Mouse (Mus musculus) adrenal gland, adult (tissue): ENCODE data around the gene 4632433K11Rik.
"Not testable (repeated sequence)": the region's sequence is repeated elsewhere in the genome, so short reads cannot be mapped to it uniquely, and the experiment has no call there.

Experiments used
- DNase-seq, 2 experiments: peaks; one replicate each; pipeline ENCODE4 v3.0.0; 2022 to 2023; ENCODE audit warnings: low spot score in 1 of 2; ENCODE audit not compliant: inconsistent age in 2 of 2

Gene 4632433K11Rik

GRCm38 (mm10) chr7:5033818-5034217 is at the start of gene 4632433K11Rik:
4632433K11Rik (plus strand) TSS chr7:5034118.
- no peak for DNase-seq

- DNase-seq, result no peak
Observed at GRCm38 (mm10) chr7:4988250-4988649, 45.7 kb upstream of the 4632433K11Rik start.

- DNase-seq, result no peak
Observed at GRCm38 (mm10) chr7:4993347-4993998, 40.4 kb upstream of the 4632433K11Rik start.

- DNase-seq, result no peak
Observed at GRCm38 (mm10) chr7:4993999-4994788, 39.7 kb upstream of the 4632433K11Rik start.

GRCm38 (mm10) chr7:4995268-4996002 is 38.5 kb upstream of the 4632433K11Rik start:
- no peak for DNase-seq

- peak; percentile 93 to 97 for DNase-seq
Observed at GRCm38 (mm10) chr7:4996003-4996895, 37.7 kb upstream of the 4632433K11Rik start, which contains the start of gene Zfp579. Zfp579 (minus strand) TSS chr7:4996158.

GRCm38 (mm10) chr7:4996934-4997333 is 37.0 kb upstream of the 4632433K11Rik start:
- DNase-seq, result no peak

GRCm38 (mm10) chr7:4999876-5000275 is 34.0 kb upstream of the 4632433K11Rik start:
- peak in 1 of 2 experiments; percentile 56 for DNase-seq

GRCm38 (mm10) chr7:5002876-5003275 is 31.0 kb upstream of the 4632433K11Rik start:
- DNase-seq, result not testable (repeated sequence)

- no peak for DNase-seq
Observed at GRCm38 (mm10) chr7:5008229-5008628, 25.7 kb upstream of the 4632433K11Rik start.

GRCm38 (mm10) chr7:5012681-5013513 is 21.0 kb upstream of the 4632433K11Rik start:
- peak in 1 of 2 experiments; percentile 37 for DNase-seq

GRCm38 (mm10) chr7:5014251-5015117 is 19.4 kb upstream of the 4632433K11Rik start, which contains the start of the genes Zfp524 and Fiz1:
Zfp524 (plus strand) TSS chr7:5014415.
Fiz1 (minus strand) TSS chr7:5014697.
- DNase-seq, result peak; percentile 96 to 99

- DNase-seq, result peak; percentile 97 to 99
Observed at GRCm38 (mm10) chr7:5015118-5016001, 18.6 kb upstream of the 4632433K11Rik start, which contains the start of gene Gm44973. Gm44973 (plus strand) TSS chr7:5015496.

- DNase-seq, result no peak
Observed at GRCm38 (mm10) chr7:5016057-5016456, 17.9 kb upstream of the 4632433K11Rik start.

GRCm38 (mm10) chr7:5016920-5017319 is 17.0 kb upstream of the 4632433K11Rik start:
- DNase-seq, result no peak

- DNase-seq, result peak; percentile 48 to 65
Observed at GRCm38 (mm10) chr7:5017352-5017751, 16.6 kb upstream of the 4632433K11Rik start.

- DNase-seq, result peak in 1 of 2 experiments; percentile 29
Observed at GRCm38 (mm10) chr7:5017931-5018330, 16.0 kb upstream of the 4632433K11Rik start.
